Mouse (Mus musculus): ENCODE measurements at regions not wholly inside any gene's neighbourhood (a gene's known extent, or its start where the extent isn't known, plus 50 kb on each side); places are given as distances from the start of the nearest gene placed in this dataset.

- TF ChIP-seq CTCF (IDR thresholded peaks at IDR 0.05; ENCODE audit: extremely low read depth, insufficient read depth, insufficient read length, insufficient replicate concordance) (no peak), POLR2A (IDR thresholded peaks at IDR 0.05; ENCODE audit: low read depth, low read length) (no peak)
Observed at GRCm38 (mm10) chr16:76762619-76763283, 250.8 kb upstream of the Usp25 start.
